Mouse (Mus musculus): ENCODE results near the gene Hist1h2be. TPM values are rescaled to one million over a fixed set of nuclear protein-coding genes. Genes with fewer than 3 reads are reported as not detected.

The Hist1h2be gene
- polyA plus RNA-seq, 1 experiment, result 4.2 TPM

DNA sequence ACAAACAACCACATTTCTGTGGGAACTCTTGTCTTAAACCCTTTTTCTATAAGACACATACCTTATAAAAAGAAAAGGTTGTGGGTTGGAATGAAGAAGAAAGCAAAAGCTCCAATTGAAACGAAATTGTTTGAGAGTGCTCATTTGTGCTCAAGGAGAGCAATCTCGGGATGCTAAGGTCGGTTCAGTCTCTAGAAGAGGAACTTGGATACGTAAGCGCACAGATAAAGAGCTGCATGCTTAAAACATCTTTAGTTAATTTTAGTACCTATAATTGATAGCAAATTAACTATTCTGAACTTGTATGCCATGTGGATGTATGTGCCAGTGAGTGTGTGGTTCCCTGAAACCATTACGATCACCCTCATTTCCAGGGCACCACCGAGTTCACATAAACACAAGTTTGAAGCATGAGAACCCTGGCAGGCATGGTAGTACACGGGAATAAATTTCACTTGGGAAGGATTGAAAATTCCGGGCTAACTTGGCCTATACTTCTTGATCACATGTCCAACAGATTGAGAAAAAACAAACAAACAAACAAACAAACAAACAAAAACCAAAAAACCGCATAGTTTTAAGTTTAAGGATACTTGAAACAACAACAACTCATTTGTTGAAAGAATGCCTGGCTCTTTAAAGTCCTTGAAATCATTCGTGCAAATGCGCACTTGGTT is 730 bp downstream of the Hist1h2be start:
- Histone ChIP-seq H3K4me3 (replicated peaks; ENCODE audit: insufficient read depth, low read depth, low read length) (peak overlapping the region; percentile 88), H3K4me1 (ENCODE audit: control insufficient read depth, insufficient read depth, low read length) (peaks cover 5% of the 10 kb centered on the region; the same call in 1 of the 2 replicates), H3K27ac (ENCODE audit: insufficient read depth, low read length) (peak overlapping the region; percentile 97), H3K27me3 (ENCODE audit: control insufficient read depth, insufficient read depth, low read length) (no peaks in the 10 kb centered on the region)
- 33% methylated on average over 12 of the region's 12 CpGs for WGBS
- no peak for TF ChIP-seq CTCF (IDR thresholded peaks at IDR 0.05; ENCODE audit: borderline replicate concordance, insufficient read depth, low read depth, low read length)
- no peak for TF ChIP-seq POLR2A (IDR thresholded peaks at IDR 0.05; ENCODE audit: borderline replicate concordance, insufficient read depth, low read length)
- peak in 1 of 2 experiments; percentile 13 for DNase-seq

DNA sequence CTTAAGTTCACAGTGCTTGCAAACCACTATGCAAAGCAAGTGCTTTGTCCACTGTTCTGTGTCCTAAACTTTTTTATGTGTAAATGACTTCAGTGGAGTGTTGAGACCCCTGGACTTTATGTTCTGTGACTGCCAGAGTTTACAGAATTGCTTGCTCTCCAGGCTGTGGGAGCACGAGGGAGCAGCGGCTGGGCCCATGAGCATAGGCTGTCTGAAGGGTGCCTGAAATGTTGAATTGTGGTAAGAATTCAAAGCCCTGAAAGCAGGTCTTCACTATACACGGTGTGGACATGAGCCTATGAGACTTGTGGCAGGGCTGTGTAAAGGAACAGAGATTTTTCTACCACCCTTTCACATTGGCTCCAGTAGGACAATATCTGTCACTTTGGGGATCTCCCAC is 9.3 kb downstream of the Hist1h2be start:
- 84% methylated on average over 3 of the region's 3 CpGs for WGBS
- H3K4me1 ChIP-seq (ENCODE audit: control insufficient read depth, insufficient read depth, low read length), result no peaks in the 10 kb centered on the region

DNA sequence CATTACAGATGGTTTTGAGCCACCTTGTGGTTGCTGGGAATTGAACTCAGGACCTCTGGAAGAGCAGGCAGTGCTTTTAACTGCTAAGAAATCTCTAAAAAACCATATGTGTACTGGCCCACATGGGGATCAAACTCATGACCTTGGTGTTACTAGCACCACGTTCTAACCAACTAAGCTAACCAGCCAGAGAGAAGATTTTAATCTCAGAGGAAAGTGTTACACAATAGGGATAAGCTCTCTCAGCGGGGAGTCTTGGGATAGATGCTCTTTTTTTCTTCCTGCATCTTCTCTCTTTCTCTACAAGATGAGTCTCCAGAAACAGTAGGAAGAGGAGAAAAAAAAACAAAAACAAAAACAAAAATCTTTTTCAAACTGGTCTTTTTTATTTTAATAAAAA is 10.5 kb downstream of the Hist1h2be start:
- Histone ChIP-seq H3K27me3 (ENCODE audit: control insufficient read depth, insufficient read depth, low read length) (no peaks in the 10 kb centered on the region), H3K4me3 (replicated peaks; ENCODE audit: insufficient read depth, low read depth, low read length) (no peak overlapping the region), H3K4me1 (ENCODE audit: control insufficient read depth, insufficient read depth, low read length) (no peaks in the 10 kb centered on the region), H3K27ac (ENCODE audit: insufficient read depth, low read length) (no peak overlapping the region)
- DNase-seq, result no peak
- TF ChIP-seq CTCF (IDR thresholded peaks at IDR 0.05; ENCODE audit: borderline replicate concordance, insufficient read depth, low read depth, low read length) (no peak), POLR2A (IDR thresholded peaks at IDR 0.05; ENCODE audit: borderline replicate concordance, insufficient read depth, low read length) (no peak)
- 73% methylated on average over 2 of the region's 2 CpGs for WGBS

More for the DNA sequence above, 9.3 kb downstream of the Hist1h2be start:
- Histone ChIP-seq H3K4me3 (replicated peaks; ENCODE audit: insufficient read depth, low read depth, low read length) (no peak overlapping the region), H3K27ac (ENCODE audit: insufficient read depth, low read length) (no peak overlapping the region), H3K27me3 (ENCODE audit: control insufficient read depth, insufficient read depth, low read length) (no peaks in the 10 kb centered on the region)
- TF ChIP-seq POLR2A (IDR thresholded peaks at IDR 0.05; ENCODE audit: borderline replicate concordance, insufficient read depth, low read length) (no peak), CTCF (IDR thresholded peaks at IDR 0.05; ENCODE audit: borderline replicate concordance, insufficient read depth, low read depth, low read length) (no peak)
- no peak for DNase-seq

DNA sequence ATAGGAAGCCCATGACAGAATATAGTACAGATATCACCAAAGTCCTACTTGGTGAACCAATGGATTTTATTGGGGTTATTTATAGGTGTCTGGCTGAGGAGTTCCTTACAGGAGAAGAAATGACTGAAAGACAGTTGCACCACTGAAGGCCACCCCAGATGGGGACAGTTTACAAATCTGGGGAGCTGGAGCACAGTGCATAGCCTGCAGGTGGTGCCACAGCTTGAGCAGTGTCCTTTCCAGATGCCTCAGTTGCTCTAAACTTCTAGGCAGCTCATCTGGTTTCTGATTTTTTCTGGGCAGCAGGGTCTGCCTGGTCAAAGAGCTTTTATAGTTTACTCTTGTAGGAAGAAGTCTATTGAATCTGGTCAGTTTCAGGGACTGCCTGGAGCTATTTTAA is 11.1 kb downstream of the Hist1h2be start:
- H3K27ac ChIP-seq (ENCODE audit: insufficient read depth, low read length), result no peak overlapping the region
- no peaks in the 10 kb centered on the region for H3K4me1 ChIP-seq (ENCODE audit: control insufficient read depth, insufficient read depth, low read length)
- H3K4me3 ChIP-seq (replicated peaks; ENCODE audit: insufficient read depth, low read depth, low read length), result no peak overlapping the region
- H3K27me3 ChIP-seq (ENCODE audit: control insufficient read depth, insufficient read depth, low read length), result no peaks in the 10 kb centered on the region
- DNase-seq, result no peak
- TF ChIP-seq CTCF (IDR thresholded peaks at IDR 0.05; ENCODE audit: borderline replicate concordance, insufficient read depth, low read depth, low read length), result no peak
- TF ChIP-seq POLR2A (IDR thresholded peaks at IDR 0.05; ENCODE audit: borderline replicate concordance, insufficient read depth, low read length), result no peak

DNA sequence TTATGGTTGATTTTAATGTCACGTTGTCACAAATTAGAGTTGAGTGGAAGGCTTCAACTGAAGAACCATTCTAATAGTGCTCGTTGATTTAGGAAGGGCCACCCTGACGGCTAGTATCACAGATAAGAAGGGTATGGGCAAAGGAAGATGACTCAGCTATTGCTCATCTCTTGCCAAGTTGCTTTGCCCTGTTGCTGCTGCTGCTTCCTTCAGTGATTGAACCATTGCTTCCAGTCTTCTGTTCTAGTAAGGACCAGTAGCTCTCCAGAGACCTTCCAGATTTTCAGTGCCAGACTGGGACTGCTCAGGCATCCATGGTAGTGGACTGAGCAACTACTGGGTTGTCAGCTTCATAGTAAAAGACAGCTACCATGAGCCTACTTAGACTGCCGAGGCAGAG is 11.7 kb downstream of the Hist1h2be start:
- TF ChIP-seq POLR2A (IDR thresholded peaks at IDR 0.05; ENCODE audit: borderline replicate concordance, insufficient read depth, low read length) (no peak), CTCF (IDR thresholded peaks at IDR 0.05; ENCODE audit: borderline replicate concordance, insufficient read depth, low read depth, low read length) (no peak)
- H3K27ac ChIP-seq (ENCODE audit: insufficient read depth, low read length), result no peak overlapping the region
- H3K27me3 ChIP-seq (ENCODE audit: control insufficient read depth, insufficient read depth, low read length), result no peaks in the 10 kb centered on the region
- H3K4me3 ChIP-seq (replicated peaks; ENCODE audit: insufficient read depth, low read depth, low read length), result no peak overlapping the region
- DNase-seq, result no peak
- no peaks in the 10 kb centered on the region for H3K4me1 ChIP-seq (ENCODE audit: control insufficient read depth, insufficient read depth, low read length)
- 91% methylated on average over 4 of the region's 4 CpGs for WGBS

DNA sequence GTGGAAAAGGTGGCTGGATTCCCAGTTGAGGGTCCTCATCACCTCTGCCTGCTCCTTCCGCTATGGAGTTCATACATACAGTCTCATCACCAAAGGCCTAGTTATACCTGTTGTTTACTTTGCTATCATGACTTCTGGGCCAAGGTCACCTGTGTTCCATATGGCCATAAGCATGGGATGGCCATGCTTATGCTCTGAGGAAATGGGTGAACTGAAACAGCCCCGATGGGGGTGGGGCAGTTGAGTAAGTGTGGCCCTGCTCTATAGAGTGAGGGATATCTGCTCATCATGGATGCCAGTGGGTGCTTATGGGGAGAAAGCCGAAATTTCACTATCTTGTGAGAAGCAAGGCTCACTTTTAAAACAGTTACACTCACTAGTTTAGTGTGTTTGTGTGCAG is 15.9 kb downstream of the Hist1h2be start:
- no peak for DNase-seq
- Histone ChIP-seq H3K27ac (ENCODE audit: insufficient read depth, low read length) (no peak overlapping the region), H3K4me3 (replicated peaks; ENCODE audit: insufficient read depth, low read depth, low read length) (no peak overlapping the region), H3K4me1 (ENCODE audit: control insufficient read depth, insufficient read depth, low read length) (no peaks in the 10 kb centered on the region), H3K27me3 (ENCODE audit: control insufficient read depth, insufficient read depth, low read length) (no peaks in the 10 kb centered on the region)
- 87% methylated on average over 3 of the region's 3 CpGs for WGBS
- TF ChIP-seq CTCF (IDR thresholded peaks at IDR 0.05; ENCODE audit: borderline replicate concordance, insufficient read depth, low read depth, low read length) (no peak), POLR2A (IDR thresholded peaks at IDR 0.05; ENCODE audit: borderline replicate concordance, insufficient read depth, low read length) (no peak)

DNA sequence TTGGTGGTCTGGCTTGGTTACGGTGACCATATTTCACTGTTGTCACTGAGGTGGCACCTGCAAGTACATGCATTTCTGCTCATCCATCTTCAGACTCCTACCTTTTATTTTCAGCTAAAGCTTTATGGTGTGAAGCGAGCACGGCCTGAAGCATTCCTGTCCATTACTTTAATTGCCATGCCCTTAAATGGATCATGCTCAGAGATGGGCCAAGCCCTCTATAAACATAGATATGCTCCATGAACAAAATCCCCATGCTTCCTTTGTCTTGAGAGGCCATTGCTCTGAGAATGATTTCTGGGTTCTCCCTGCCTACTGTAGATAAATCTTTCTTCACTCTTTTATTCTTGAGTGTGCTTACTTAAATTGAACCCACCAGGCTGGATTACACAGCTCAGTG is 16.5 kb downstream of the Hist1h2be start:
- no peaks in the 10 kb centered on the region for H3K4me1 ChIP-seq (ENCODE audit: control insufficient read depth, insufficient read depth, low read length)
- H3K4me3 ChIP-seq (replicated peaks; ENCODE audit: insufficient read depth, low read depth, low read length), result no peak overlapping the region
- no peaks in the 10 kb centered on the region for H3K27me3 ChIP-seq (ENCODE audit: control insufficient read depth, insufficient read depth, low read length)
- TF ChIP-seq CTCF (IDR thresholded peaks at IDR 0.05; ENCODE audit: borderline replicate concordance, insufficient read depth, low read depth, low read length) (no peak), POLR2A (IDR thresholded peaks at IDR 0.05; ENCODE audit: borderline replicate concordance, insufficient read depth, low read length) (no peak)
- no peak for DNase-seq
- no peak overlapping the region for H3K27ac ChIP-seq (ENCODE audit: insufficient read depth, low read length)
- 96% methylated on average over 3 of the region's 3 CpGs for WGBS

DNA sequence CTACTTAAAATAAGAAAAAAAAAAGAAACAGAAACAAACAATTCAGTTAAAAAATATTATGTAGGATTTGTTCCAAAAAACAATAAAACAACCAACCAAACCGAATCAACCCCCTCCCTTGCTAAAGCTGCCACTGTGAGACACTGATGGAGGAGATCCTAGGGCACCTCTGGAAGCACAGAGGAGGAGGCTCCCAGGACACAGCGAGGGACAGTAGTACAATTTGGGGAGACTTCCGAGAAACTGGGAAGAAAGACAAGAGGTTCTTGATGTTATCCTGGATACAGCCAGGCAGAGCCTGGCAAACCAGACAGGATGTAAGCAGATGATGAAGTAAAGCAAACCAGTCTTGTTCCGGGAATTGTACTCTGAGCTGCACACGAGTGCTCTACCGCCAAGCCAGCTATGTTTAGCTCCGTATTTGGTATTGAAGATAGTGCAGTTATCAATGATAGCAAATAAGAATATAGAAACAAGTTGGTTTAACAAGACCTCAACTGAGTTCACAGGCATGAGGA is 17.7 kb downstream of the Hist1h2be start:
- H3K4me1 ChIP-seq (ENCODE audit: control insufficient read depth, insufficient read depth, low read length), result no peaks in the 10 kb centered on the region
- no peak overlapping the region for H3K27ac ChIP-seq (ENCODE audit: insufficient read depth, low read length)
- no peak for TF ChIP-seq POLR2A (IDR thresholded peaks at IDR 0.05; ENCODE audit: borderline replicate concordance, insufficient read depth, low read length)
- TF ChIP-seq CTCF (IDR thresholded peaks at IDR 0.05; ENCODE audit: borderline replicate concordance, insufficient read depth, low read depth, low read length), result no peak
- H3K4me3 ChIP-seq (replicated peaks; ENCODE audit: insufficient read depth, low read depth, low read length), result no peak overlapping the region
- DNase-seq, result no peak
- H3K27me3 ChIP-seq (ENCODE audit: control insufficient read depth, insufficient read depth, low read length), result no peaks in the 10 kb centered on the region
- 85% methylated on average over 7 of the region's 7 CpGs for WGBS

All from cerebellum, adult 2 months (tissue).